14 mouse cellular contexts compared by ENCODE assay signal in genomic region chr13:63798677-63799076, GRCm38 (mm10).
"Had no signal": no experiment of that assay in that cellular context is flagged by ENCODE, and none has a peak within 500 bp of the region (broad histone marks: within the 10 kb centered on the region; RNA-seq: fewer than 3 reads in every experiment).

No protein-coding gene starts in this region.

- H3K36me3 ChIP-seq: limb, embryonic 12.5 days; liver, embryonic 15.5 days; midbrain, embryonic 10.5 days; neural tube, embryonic 15.5 days had no signal

- H3K9me3 ChIP-seq: limb, embryonic 12.5 days; liver, embryonic 15.5 days; midbrain, embryonic 10.5 days; neural tube, embryonic 15.5 days had no signal

- DNase-seq: kidney, adult 2 months; kidney, postnatal 25 days; layer of hippocampus, adult 9-11 months; lung, embryonic 14.5 days; midbrain, embryonic 14.5 days; right cerebral cortex, adult 18-20 months; right cerebral cortex, postnatal 25 days; thymus, postnatal 36 days had no signal

- H3K4me2 ChIP-seq: limb, embryonic 12.5 days; liver, embryonic 11.5 days; liver, embryonic 15.5 days; lung, embryonic 14.5 days; neural tube, embryonic 15.5 days had no signal

- H3K9ac ChIP-seq: limb, embryonic 12.5 days; liver, embryonic 15.5 days; lung, embryonic 14.5 days; neural tube, embryonic 15.5 days had no signal

- H3K4me1 ChIP-seq: limb, embryonic 12.5 days; liver, embryonic 15.5 days; midbrain, embryonic 10.5 days; neural tube, embryonic 15.5 days had no signal

- H3K27ac ChIP-seq: limb, embryonic 12.5 days; liver, embryonic 15.5 days; midbrain, embryonic 10.5 days; neural tube, embryonic 15.5 days had no signal

- H3K4me3 ChIP-seq: limb, embryonic 12.5 days; liver, embryonic 15.5 days; midbrain, embryonic 10.5 days; myocyte; neural tube, embryonic 15.5 days had no signal

- H3K27me3 ChIP-seq: limb, embryonic 12.5 days; liver, embryonic 15.5 days; neural tube, embryonic 15.5 days had no signal
